Mouse (Mus musculus): Measurements from ENCODE around the gene Dcp1a.

Gene Dcp1a

GRCm38 (mm10) chr14:30479361-30479948 lies at the start of gene Dcp1a:
TSS of gene Dcp1a (plus strand) at chr14:30479535.
- DNase-seq (ENCODE audit: low spot score in 2 of 2): peak; percentile 90 to 94

- DNase-seq (ENCODE audit: low spot score in 2 of 2): no peak
Measured at GRCm38 (mm10) chr14:30429606-30430005, 49.7 kb upstream of the Dcp1a start.

- DNase-seq (ENCODE audit: low spot score in 2 of 2): no peak
Measured at GRCm38 (mm10) chr14:30430026-30430425, 49.3 kb upstream of the Dcp1a start.

- no peak for DNase-seq (ENCODE audit: low spot score in 2 of 2)
Measured at GRCm38 (mm10) chr14:30430446-30430845, 48.9 kb upstream of the Dcp1a start.

GRCm38 (mm10) chr14:30435316-30435715 lies 44.0 kb upstream of the Dcp1a start:
- DNase-seq (ENCODE audit: low spot score in 2 of 2): no peak

GRCm38 (mm10) chr14:30439915-30440314 lies 39.4 kb upstream of the Dcp1a start:
- DNase-seq (ENCODE audit: low spot score in 2 of 2): no peak

GRCm38 (mm10) chr14:30455801-30456595 lies 23.3 kb upstream of the Dcp1a start:
- no peak for DNase-seq (ENCODE audit: low spot score in 2 of 2)

- no peak for DNase-seq (ENCODE audit: low spot score in 2 of 2)
Measured at GRCm38 (mm10) chr14:30457436-30457835, 21.9 kb upstream of the Dcp1a start.

GRCm38 (mm10) chr14:30457897-30458296 lies 21.4 kb upstream of the Dcp1a start:
- peak; percentile 29 to 52 for DNase-seq (ENCODE audit: low spot score in 2 of 2)

GRCm38 (mm10) chr14:30458820-30459219 lies 20.5 kb upstream of the Dcp1a start:
- no peak for DNase-seq (ENCODE audit: low spot score in 2 of 2)

GRCm38 (mm10) chr14:30459891-30460523 lies 19.3 kb upstream of the Dcp1a start:
- DNase-seq (ENCODE audit: low spot score in 2 of 2): peak; percentile 60 to 85

GRCm38 (mm10) chr14:30463312-30463711 lies 16.0 kb upstream of the Dcp1a start:
- DNase-seq (ENCODE audit: low spot score in 2 of 2): no peak

GRCm38 (mm10) chr14:30473605-30474004 lies 5.7 kb upstream of the Dcp1a start:
- DNase-seq (ENCODE audit: low spot score in 2 of 2): no peak

GRCm38 (mm10) chr14:30474416-30474815 lies 4.9 kb upstream of the Dcp1a start:
- no peak for DNase-seq (ENCODE audit: low spot score in 2 of 2)

- no peak for DNase-seq (ENCODE audit: low spot score in 2 of 2)
Measured at GRCm38 (mm10) chr14:30491342-30491741, 12.0 kb downstream of the Dcp1a start, which contains the start of gene Cacna1d. TSS of gene Cacna1d (minus strand) at chr14:30491455.

GRCm38 (mm10) chr14:30493276-30493675 lies 13.9 kb downstream of the Dcp1a start:
- DNase-seq (ENCODE audit: low spot score in 2 of 2): no peak

- DNase-seq (ENCODE audit: low spot score in 2 of 2): no peak
Measured at GRCm38 (mm10) chr14:30494998-30495397, 15.7 kb downstream of the Dcp1a start.

- no peak for DNase-seq (ENCODE audit: low spot score in 2 of 2)
Measured at GRCm38 (mm10) chr14:30498202-30498601, 18.9 kb downstream of the Dcp1a start.

- DNase-seq (ENCODE audit: low spot score in 2 of 2): no peak
Measured at GRCm38 (mm10) chr14:30504990-30505389, 25.7 kb downstream of the Dcp1a start.

GRCm38 (mm10) chr14:30510214-30510763 lies 31.0 kb downstream of the Dcp1a start:
- DNase-seq (ENCODE audit: low spot score in 2 of 2): no peak

GRCm38 (mm10) chr14:30512896-30513295 lies 33.6 kb downstream of the Dcp1a start:
- no peak for DNase-seq (ENCODE audit: low spot score in 2 of 2)

GRCm38 (mm10) chr14:30515931-30516723 lies 36.8 kb downstream of the Dcp1a start:
- DNase-seq (ENCODE audit: low spot score in 2 of 2): no peak

Measured in spleen, postnatal 10 days (tissue).